Mouse (Mus musculus) thymus, postnatal 4 days (tissue): ENCODE measurements around the gene Ascc3.

Experiments used
- DNase-seq: peaks from one replicate; pipeline ENCODE4 v3.0.0; 2021

The Ascc3 gene

GRCm38 (mm10) chr10:50895881-50896766, 303.7 kb downstream of the Ascc3 start:
- DNase-seq = no peak

GRCm38 (mm10) chr10:50896767-50897390, 304.4 kb downstream of the Ascc3 start:
- no peak for DNase-seq

GRCm38 (mm10) chr10:50897530-50898471, 305.3 kb downstream of the Ascc3 start:
- peak; percentile 62 for DNase-seq

- no peak for DNase-seq
These were observed 306.2 kb downstream of the Ascc3 start for GRCm38 (mm10) chr10:50898621-50899020.

- DNase-seq = no peak
These were observed 307.6 kb downstream of the Ascc3 start for GRCm38 (mm10) chr10:50899846-50900745.
